Mouse (Mus musculus): ENCODE data around the gene Med13.
A peak's percentile ranks its signal among the peaks of the same experiment; 100 is the strongest.
"Not testable (repeated sequence)": the region's sequence is repeated elsewhere in the genome, so short reads cannot be mapped to it uniquely, and the experiment has no call there.

The Med13 gene

GRCm38 (mm10) chr11:86380521-86381238 is 23.3 kb upstream of the Med13 start:
- DNase-seq (ENCODE audit: low spot score in 2 of 2) = no peak

- no peak for DNase-seq (ENCODE audit: low spot score in 2 of 2)
Measured at GRCm38 (mm10) chr11:86378981-86379380, 21.6 kb upstream of the Med13 start.

GRCm38 (mm10) chr11:86377841-86378240 is 20.4 kb upstream of the Med13 start:
- DNase-seq (ENCODE audit: low spot score in 2 of 2) = no peak

- no peak for DNase-seq (ENCODE audit: low spot score in 2 of 2)
Measured at GRCm38 (mm10) chr11:86376707-86377106, 19.3 kb upstream of the Med13 start.

GRCm38 (mm10) chr11:86375086-86375485 is 17.7 kb upstream of the Med13 start:
- DNase-seq (ENCODE audit: low spot score in 2 of 2) = no peak

GRCm38 (mm10) chr11:86371266-86371665 is 13.9 kb upstream of the Med13 start:
- no peak for DNase-seq (ENCODE audit: low spot score in 2 of 2)

GRCm38 (mm10) chr11:86369860-86370259 is 12.5 kb upstream of the Med13 start:
- no peak for DNase-seq (ENCODE audit: low spot score in 2 of 2)

DNA sequence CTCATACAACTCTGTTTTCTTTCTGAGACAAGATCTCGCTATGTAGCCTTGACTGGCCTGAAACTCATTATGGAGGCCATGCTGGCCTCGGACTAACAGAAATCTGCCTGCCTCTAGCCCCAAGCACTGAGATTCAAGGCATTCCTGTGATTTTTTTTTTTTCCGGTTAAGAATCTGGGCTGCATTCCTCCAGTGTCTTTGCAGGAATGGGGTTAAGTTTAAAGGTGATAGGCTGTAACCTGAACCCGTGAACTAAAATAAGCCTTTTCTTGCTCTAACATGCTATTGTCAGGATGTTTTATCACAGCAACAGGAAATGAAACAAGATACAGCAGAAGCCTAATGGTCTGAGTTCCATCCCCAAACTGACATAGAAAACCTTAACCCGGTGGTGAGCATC is 11.6 kb upstream of the Med13 start:
- no peak for DNase-seq (ENCODE audit: low spot score in 2 of 2)

- DNase-seq (ENCODE audit: low spot score in 2 of 2) = no peak
Measured at GRCm38 (mm10) chr11:86364709-86365452, 7.5 kb upstream of the Med13 start.

DNA sequence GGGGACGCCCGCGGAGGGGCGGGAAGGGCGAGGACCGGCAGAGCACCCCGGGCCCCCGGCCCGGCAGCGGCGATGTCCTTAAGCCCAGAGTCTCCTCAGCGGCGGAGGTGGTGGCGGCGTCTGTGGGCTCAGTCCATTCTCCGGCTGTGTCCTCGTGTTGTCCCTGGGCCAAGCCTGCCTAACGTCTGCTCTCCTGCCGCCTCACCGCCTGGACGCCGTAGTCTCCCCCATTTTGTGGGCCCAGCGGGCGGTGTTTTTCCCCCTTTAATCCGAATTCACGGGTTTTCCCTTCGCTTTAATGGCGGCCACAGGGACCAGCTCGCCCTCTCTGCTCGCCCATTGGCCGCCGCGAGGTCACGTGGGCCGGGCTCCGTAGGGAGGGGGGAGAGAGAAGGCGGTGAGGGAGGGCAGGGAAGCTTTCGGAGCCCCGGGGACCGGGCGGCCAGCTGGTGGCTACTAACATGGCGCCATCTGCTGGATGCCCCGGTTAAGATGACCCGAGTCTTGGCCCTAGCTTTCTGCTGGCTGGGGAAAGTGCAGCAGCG is 654 bp upstream of the Med13 start:
- DNase-seq (ENCODE audit: low spot score in 2 of 2) = peak; percentile 99

- no peak for DNase-seq (ENCODE audit: low spot score in 2 of 2)
Measured at GRCm38 (mm10) chr11:86356007-86356853, 1.2 kb downstream of the Med13 start.

- no peak for DNase-seq (ENCODE audit: low spot score in 2 of 2)
Measured at GRCm38 (mm10) chr11:86353586-86353985, 3.8 kb downstream of the Med13 start.

GRCm38 (mm10) chr11:86351766-86352315 is 5.6 kb downstream of the Med13 start:
- no peak for DNase-seq (ENCODE audit: low spot score in 2 of 2)

- no peak for DNase-seq (ENCODE audit: low spot score in 2 of 2)
Measured at GRCm38 (mm10) chr11:86350636-86351138, 6.7 kb downstream of the Med13 start.

DNA sequence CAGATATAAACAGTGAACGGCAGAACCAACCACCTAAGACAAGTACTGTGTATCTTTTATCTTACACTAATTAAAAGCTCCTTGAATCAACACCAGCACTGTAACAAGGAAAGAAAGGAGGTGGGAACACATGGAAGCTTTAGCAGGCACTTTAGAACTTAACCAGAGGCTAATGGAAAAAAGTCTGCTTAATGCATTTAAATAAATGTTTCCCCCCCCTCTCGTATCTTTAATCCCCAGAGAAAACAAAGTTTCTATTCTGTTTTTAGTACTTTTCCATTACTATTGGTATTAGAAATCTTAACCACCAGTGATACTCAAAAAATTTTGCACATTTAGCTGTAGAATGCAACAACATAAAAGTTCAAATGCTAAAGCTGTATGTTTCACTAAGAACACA is 8.1 kb downstream of the Med13 start:
- DNase-seq (ENCODE audit: low spot score in 2 of 2) = no peak

DNA sequence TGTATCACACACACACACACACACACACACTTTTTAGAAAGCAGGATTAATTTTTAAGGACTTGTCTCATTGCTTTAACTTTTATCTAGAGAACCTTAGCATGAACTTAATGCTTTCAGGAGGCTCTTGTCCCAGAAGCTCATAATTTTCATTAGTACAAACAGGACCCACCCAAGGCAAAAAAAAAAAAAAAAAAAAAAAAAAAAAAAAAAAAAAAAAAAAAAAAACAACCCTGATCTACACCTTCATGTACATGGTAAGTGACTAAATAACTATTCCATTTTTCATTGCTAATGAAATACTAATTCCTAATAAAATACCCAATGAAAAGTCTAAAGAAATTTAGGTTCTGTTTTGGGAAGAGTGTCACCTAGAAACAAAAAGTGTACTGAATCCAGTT is 8.5 kb downstream of the Med13 start:
- no peak for DNase-seq (ENCODE audit: low spot score in 2 of 2)

DNA sequence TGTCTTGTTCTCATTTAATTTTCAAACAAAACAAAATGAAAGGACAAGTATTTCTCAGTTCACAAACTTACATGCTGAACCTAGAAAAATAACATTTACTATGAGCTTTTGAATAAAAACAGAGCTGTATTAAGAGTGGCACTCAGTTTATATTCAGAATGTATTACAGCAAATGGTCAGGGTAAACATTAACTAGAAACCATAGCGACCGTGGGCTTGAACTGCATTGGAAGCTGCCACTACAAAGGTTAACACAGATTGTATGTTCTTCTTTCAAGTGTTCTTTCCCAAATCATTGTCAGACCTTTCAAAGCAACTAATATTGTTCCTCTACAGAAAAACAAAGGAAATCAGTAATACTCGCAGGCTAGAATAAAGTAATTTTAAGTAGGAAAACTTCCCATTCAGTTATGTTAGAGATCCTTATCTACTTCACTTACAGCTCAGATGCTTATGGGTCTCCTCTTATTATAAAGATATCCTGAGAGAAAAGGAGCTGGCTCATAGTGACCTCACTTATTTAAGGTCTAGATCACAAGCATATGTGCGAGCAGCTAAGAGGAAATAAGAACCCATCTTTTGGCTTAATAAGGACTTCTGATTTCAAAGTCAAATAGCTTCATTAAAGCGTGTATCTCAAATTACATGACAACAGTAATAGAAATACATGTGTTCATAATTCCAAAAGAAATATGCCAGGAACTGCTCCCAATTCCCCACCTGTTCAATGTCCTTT is 9.8 kb downstream of the Med13 start:
- no peak for DNase-seq (ENCODE audit: low spot score in 2 of 2)

DNA sequence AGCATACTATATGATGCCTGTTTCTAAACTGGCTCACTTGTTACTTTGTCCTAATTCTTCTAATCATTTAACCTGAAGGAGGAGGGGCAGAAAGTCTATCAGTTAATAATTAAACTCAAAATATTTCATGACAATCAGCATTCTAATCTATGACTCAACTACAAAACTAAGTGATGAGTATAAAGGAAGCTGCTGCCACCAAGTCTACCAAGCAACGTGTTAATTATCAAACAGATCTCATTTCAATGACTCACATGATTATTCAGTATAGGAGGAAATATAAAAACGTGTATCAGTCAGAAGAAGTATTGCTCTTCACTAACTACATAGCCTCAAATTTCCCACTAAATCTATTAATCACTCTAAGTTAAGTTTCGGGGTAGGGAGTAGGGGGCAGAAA is 10.9 kb downstream of the Med13 start:
- DNase-seq (ENCODE audit: low spot score in 2 of 2) = no peak

DNA sequence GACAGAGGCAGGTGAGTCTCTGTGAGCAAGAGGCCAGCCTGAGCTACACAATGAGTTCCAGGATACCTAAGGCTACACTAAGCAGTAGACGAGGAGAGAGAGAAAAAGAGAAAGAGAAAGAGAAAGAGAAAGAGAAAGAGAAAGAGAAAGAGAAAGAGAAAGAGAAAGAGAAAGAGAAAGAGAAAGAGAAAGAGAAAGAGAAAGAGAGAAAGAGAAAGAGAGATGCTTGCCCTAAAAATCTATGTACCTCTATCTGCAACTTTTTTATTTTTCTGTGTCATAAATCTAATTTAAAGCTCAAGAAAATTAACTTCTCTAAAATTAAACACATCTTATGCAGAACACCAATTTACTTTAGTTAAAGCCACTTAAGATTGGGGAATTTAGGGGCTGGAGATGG is 12.5 kb downstream of the Med13 start:
- DNase-seq (ENCODE audit: low spot score in 2 of 2) = not testable (repeated sequence)

GRCm38 (mm10) chr11:86324251-86324650 is 33.2 kb downstream of the Med13 start:
- no peak for DNase-seq (ENCODE audit: low spot score in 2 of 2)

DNA sequence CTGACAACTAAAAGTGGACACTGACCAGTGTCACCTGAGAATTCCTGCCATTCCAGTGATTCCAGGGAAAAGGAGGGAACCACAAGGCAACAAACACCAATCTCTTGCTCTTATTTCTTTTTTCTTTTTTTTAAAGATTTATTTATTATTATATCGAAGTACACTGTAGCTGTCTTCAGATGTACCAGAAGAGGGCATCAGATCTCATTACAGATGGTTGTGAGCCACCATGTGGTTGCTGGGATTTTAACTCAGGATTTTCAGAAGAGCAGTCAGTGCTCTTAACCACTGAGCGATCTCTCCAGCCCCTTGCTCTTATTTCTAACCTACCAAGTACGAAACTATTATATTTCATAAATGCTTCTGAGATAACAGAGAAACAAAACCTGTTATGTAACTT is 42.4 kb downstream of the Med13 start:
- not testable (repeated sequence) for DNase-seq (ENCODE audit: low spot score in 2 of 2)
